Mouse (Mus musculus) neural tube, embryonic 12.5 days (tissue): ENCODE results near the gene Pdcd1lg2. TPM values are rescaled to one million over a fixed set of nuclear protein-coding genes. Genes with fewer than 3 reads are reported as not detected.

Source experiments
- ATAC-seq: fragments of 200-750 bp; cut with Nextera tagmentation; 2 replicates; pipeline ENCODE4 v1.8.0; 2017; ENCODE audit warnings: low read depth, mild to moderate bottlenecking, moderate TSS enrichment, moderate library complexity; ENCODE audit not compliant: low FRiP score
- H3K27ac ChIP-seq: fragments of 300-500 bp; sonication (generic); 2 replicates; pipeline ENCODE4 v1.5.1; 2016
- H3K27me3 ChIP-seq: fragments of 300-500 bp; sonication (generic); replicated peaks from 2 replicates; pipeline ENCODE4 v1.6.1; 2016; ENCODE audit warnings: mild to moderate bottlenecking
- H3K36me3 ChIP-seq: fragments of 300-500 bp; sonication (generic); 2 replicates; pipeline ENCODE4 v1.6.1; 2016; ENCODE audit warnings: mild to moderate bottlenecking
- H3K4me1 ChIP-seq: fragments of 300-500 bp; sonication (generic); 2 replicates; pipeline ENCODE4 v1.6.1; 2016
- H3K4me2 ChIP-seq: fragments of 300-500 bp; sonication (generic); replicated peaks from 2 replicates; pipeline ENCODE4 v1.6.1; 2016; ENCODE audit warnings: mild to moderate bottlenecking
- H3K4me3 ChIP-seq: fragments of 300-500 bp; sonication (generic); 2 replicates; pipeline ENCODE4 v1.5.1; 2016
- H3K9ac ChIP-seq: fragments of 300-500 bp; sonication (generic); 2 replicates; pipeline ENCODE4 v1.6.1; 2016; ENCODE audit warnings: mild to moderate bottlenecking
- H3K9me3 ChIP-seq: fragments of 300-500 bp; sonication (generic); 2 replicates; pipeline ENCODE4 v1.6.1; 2016; ENCODE audit warnings: mild to moderate bottlenecking
- WGBS: fragments of 180-500 bp; shearing (Covaris S2); methylation state at CpG from one replicate; pipeline ENCODE4 v1.1.7; 2016; 5-methylcytosine and 5-hydroxymethylcytosine counted together
- polyA plus RNA-seq: library from polyadenylated mRNA; unstranded; fragments of >200 nt; fragmentation: Nextera tagmentation; extraction: Ambion mirVana; gene quantifications from 2 replicates; pipeline ENCODE4 v1.2.1, GENCODE M21; 2016

The Pdcd1lg2 gene
- polyA plus RNA-seq, 1 experiment from 2014 or later = not detected

DNA sequence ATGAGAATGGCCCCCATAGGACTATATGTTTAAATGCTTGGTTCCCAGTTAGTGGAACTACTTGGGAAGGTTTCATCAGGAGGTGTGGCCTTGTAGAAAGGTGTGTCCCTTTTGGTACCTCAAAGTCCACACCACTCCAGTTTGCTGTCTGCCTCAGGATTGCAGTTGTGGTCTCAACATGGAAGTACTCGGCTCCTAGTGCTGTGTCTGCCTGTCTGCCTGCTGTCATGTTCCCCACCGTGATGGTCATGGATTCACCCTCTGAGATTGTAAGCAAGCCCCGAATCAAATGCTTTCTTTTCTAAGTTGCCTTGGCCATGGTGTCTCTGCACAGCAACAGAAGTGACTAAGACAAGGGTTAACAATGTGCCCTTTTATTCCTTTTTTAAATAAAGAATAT, 103.4 kb downstream of the Pdcd1lg2 start:
- Histone ChIP-seq H3K4me2 (no peak overlapping the region), H3K9me3 (no peaks in the 10 kb centered on the region), H3K4me3 (no peak overlapping the region), H3K4me1 (no peaks in the 10 kb centered on the region), H3K27me3 (no peaks in the 10 kb centered on the region), H3K27ac (no peak overlapping the region), H3K36me3 (no peaks in the 10 kb centered on the region), H3K9ac (no peak overlapping the region)
- 92% methylated on average over 3 of the region's 3 CpGs for WGBS
- no peak for ATAC-seq

- H3K9me3 ChIP-seq = no peaks in the 10 kb centered on the region
- H3K9ac ChIP-seq = no peak overlapping the region
- H3K4me1 ChIP-seq = no peaks in the 10 kb centered on the region
- H3K27ac ChIP-seq = no peak overlapping the region
- H3K4me2 ChIP-seq = no peak overlapping the region
- no peak for ATAC-seq
- no peaks in the 10 kb centered on the region for H3K36me3 ChIP-seq
- H3K27me3 ChIP-seq = no peaks in the 10 kb centered on the region
- 92% methylated on average over 3 of the region's 3 CpGs for WGBS
- no peak overlapping the region for H3K4me3 ChIP-seq
Measured at GRCm38 (mm10) chr19:29515386-29515785, 104.7 kb downstream of the Pdcd1lg2 start.

DNA sequence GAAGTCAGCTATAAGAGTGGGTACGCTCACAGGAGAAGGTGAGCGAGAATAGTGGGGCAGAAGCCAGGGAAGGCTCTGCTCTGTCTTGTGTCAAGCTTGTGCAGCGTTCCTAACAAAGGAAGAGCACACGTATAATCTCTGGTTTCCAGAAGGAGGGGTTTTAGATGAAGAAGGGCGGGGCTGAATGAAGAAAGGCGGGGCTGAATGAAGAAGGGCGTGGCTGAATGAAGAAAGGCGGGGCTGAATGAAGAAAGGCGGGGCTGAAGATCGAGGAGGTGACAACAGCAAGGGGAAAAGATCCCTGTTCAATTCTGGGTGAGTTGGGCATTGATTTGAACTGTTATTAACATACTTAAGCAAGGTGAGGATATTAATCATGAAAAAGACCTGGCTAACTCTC, 105.3 kb downstream of the Pdcd1lg2 start:
- no peaks in the 10 kb centered on the region for H3K4me1 ChIP-seq
- H3K9me3 ChIP-seq = no peaks in the 10 kb centered on the region
- no peak for ATAC-seq
- no peaks in the 10 kb centered on the region for H3K36me3 ChIP-seq
- 69% methylated on average over 10 of the region's 10 CpGs for WGBS
- H3K4me3 ChIP-seq = no peak overlapping the region
- H3K9ac ChIP-seq = no peak overlapping the region
- H3K27me3 ChIP-seq = no peaks in the 10 kb centered on the region
- no peak overlapping the region for H3K27ac ChIP-seq
- no peak overlapping the region for H3K4me2 ChIP-seq

DNA sequence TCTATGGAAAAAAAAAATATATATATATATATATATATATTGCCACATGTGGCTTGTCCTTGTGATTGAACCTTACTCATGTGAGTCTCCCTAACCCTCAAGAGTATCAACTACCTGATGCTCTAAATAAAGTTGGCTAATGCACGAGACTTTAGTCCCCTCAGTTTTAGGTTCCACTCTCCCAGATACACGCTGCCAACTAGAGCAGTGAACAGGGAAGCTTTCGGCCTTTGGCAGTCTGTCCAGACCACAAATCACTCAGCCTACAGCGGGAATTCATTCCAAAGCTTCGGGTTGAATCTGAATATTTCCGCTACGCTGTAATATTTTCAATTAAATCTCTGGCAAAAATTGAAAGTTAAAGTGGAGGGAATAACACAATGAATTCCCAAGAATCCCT, 107.7 kb downstream of the Pdcd1lg2 start:
- no peaks in the 10 kb centered on the region for H3K27me3 ChIP-seq
- 89% methylated on average over 7 of the region's 7 CpGs for WGBS
- no peaks in the 10 kb centered on the region for H3K9me3 ChIP-seq
- H3K36me3 ChIP-seq = no peaks in the 10 kb centered on the region
- no peak overlapping the region for H3K9ac ChIP-seq
- H3K27ac ChIP-seq = no peak overlapping the region
- H3K4me3 ChIP-seq = no peak overlapping the region
- H3K4me2 ChIP-seq = no peak overlapping the region
- peaks cover 3% of the 10 kb centered on the region; the same call in 1 of the 2 replicates for H3K4me1 ChIP-seq
- no peak for ATAC-seq

GRCm38 (mm10) chr19:29518922-29519321, 108.2 kb downstream of the Pdcd1lg2 start:
- 77% methylated on average over 4 of the region's 4 CpGs for WGBS
- Histone ChIP-seq H3K9ac (no peak overlapping the region), H3K4me3 (no peak overlapping the region), H3K36me3 (no peaks in the 10 kb centered on the region), H3K27me3 (no peaks in the 10 kb centered on the region), H3K4me1 (peaks cover 7% of the 10 kb centered on the region; the same call in 1 of the 2 replicates), H3K9me3 (no peaks in the 10 kb centered on the region), H3K27ac (no peak overlapping the region), H3K4me2 (no peak overlapping the region)
- no peak for ATAC-seq

Other genes with a start within 250 kb of the Pdcd1lg2 start
- 14.0 and 14.7 TPM in 2 replicates for gene Jak2, start 159.1 kb upstream of the Pdcd1lg2 start, polyA plus RNA-seq
- gene Insl6, start 85.6 kb upstream of the Pdcd1lg2 start, polyA plus RNA-seq = 4.4 and 4.5 TPM in 2 replicates
- 1.3 and 1.6 TPM in 2 replicates for gene Rln1, start 76.2 kb upstream of the Pdcd1lg2 start, polyA plus RNA-seq
- 75.5 and 79.7 TPM in 2 replicates for gene Plgrkt, start 43.5 kb upstream of the Pdcd1lg2 start, polyA plus RNA-seq
- 0.28 and 0.43 TPM in 2 replicates for gene Cd274, start 43.5 kb upstream of the Pdcd1lg2 start, polyA plus RNA-seq
- gene Ric1, start 111.4 kb downstream of the Pdcd1lg2 start, polyA plus RNA-seq = 15.1 and 15.6 TPM in 2 replicates
- gene Ermp1, start 237.5 kb downstream of the Pdcd1lg2 start, polyA plus RNA-seq = 14.3 and 15.6 TPM in 2 replicates